Mouse (Mus musculus): ENCODE results near the gene Nfatc2.

DNA sequence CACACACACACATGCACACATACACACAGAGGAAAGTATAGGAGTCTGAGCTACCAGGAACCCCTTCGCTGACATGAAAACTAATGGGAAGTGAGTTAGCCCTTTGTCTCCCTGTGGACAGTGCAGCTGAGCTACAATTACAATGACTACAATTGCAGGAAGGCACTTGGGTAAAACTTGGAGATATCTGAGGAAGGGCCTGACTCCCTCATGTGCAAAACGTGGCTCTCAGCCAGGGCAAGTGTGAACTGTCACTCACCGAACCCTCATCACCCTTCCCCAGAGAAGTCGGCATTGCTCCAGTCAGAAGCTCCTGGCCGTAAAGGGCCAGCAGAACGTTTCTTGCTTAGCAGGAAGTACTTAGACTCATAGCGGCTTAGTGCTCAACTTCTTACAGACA is 123.0 kb downstream of the Nfatc2 start:
- TF ChIP-seq POLR2A (IDR thresholded peaks at IDR 0.05; ENCODE audit: borderline replicate concordance, extremely low read depth, insufficient read depth, insufficient read length, poor library complexity, severe bottlenecking) (no peak), CTCF (IDR thresholded peaks at IDR 0.05; ENCODE audit: borderline replicate concordance, extremely low read depth, insufficient read depth, insufficient read length) (no peak)
